Mouse (Mus musculus) splenic B cell, adult 2 months (primary cell): ENCODE measurements around the gene Actr5.
A peak's percentile ranks its signal among the peaks of the same experiment; 100 is the strongest.

Experiments used
- DNase-seq: peaks from one replicate; pipeline ENCODE4 v3.0.0-alpha.2; 2011; ENCODE audit warnings: low read depth, low spot score
- H3K27me3 ChIP-seq: 2 replicates; pipeline ENCODE4 v1.6.1; 2012; ENCODE audit warnings: mild to moderate bottlenecking, low read length, moderate library complexity, mixed read lengths; ENCODE audit not compliant: control insufficient read depth, poor library complexity, insufficient read depth, severe bottlenecking
- H3K36me3 ChIP-seq: 2 replicates; pipeline ENCODE4 v1.6.1; 2012; ENCODE audit warnings: mild to moderate bottlenecking, low read length, moderate library complexity, mixed read lengths; ENCODE audit not compliant: control insufficient read depth, poor library complexity, insufficient read depth, severe bottlenecking

The Actr5 gene

GRCm38 (mm10) chr2:158624718-158625222 is at the start of gene Actr5:
Actr5 (plus strand) TSS chr2:158624888.
- DNase-seq = peak; percentile 97
- Histone ChIP-seq H3K36me3 (peaks cover 8% of the 10 kb centered on the region), H3K27me3 (no peaks in the 10 kb centered on the region)

- no peak for DNase-seq
- no peaks in the 10 kb centered on the region for H3K36me3 ChIP-seq
- no peaks in the 10 kb centered on the region for H3K27me3 ChIP-seq
Measured at GRCm38 (mm10) chr2:158579979-158580378, 44.7 kb upstream of the Actr5 start.

GRCm38 (mm10) chr2:158584621-158585358 is 39.9 kb upstream of the Actr5 start:
- no peaks in the 10 kb centered on the region for H3K36me3 ChIP-seq
- no peak for DNase-seq
- H3K27me3 ChIP-seq = no peaks in the 10 kb centered on the region

GRCm38 (mm10) chr2:158588524-158589271 is 36.0 kb upstream of the Actr5 start:
- DNase-seq = no peak
- H3K27me3 ChIP-seq = no peaks in the 10 kb centered on the region
- H3K36me3 ChIP-seq = no peaks in the 10 kb centered on the region

- Histone ChIP-seq H3K36me3 (no peaks in the 10 kb centered on the region), H3K27me3 (no peaks in the 10 kb centered on the region)
- DNase-seq = no peak
Measured at GRCm38 (mm10) chr2:158590495-158590894, 34.2 kb upstream of the Actr5 start.

GRCm38 (mm10) chr2:158591286-158591685 is 33.4 kb upstream of the Actr5 start:
- no peaks in the 10 kb centered on the region for H3K27me3 ChIP-seq
- no peak for DNase-seq
- no peaks in the 10 kb centered on the region for H3K36me3 ChIP-seq

GRCm38 (mm10) chr2:158593371-158593770 is 31.3 kb upstream of the Actr5 start:
- Histone ChIP-seq H3K36me3 (no peaks in the 10 kb centered on the region), H3K27me3 (no peaks in the 10 kb centered on the region)
- DNase-seq = no peak

GRCm38 (mm10) chr2:158595103-158595502 is 29.6 kb upstream of the Actr5 start:
- no peak for DNase-seq

GRCm38 (mm10) chr2:158595577-158595976 is 29.1 kb upstream of the Actr5 start:
- no peak for DNase-seq
- H3K36me3 ChIP-seq = no peaks in the 10 kb centered on the region

More at GRCm38 (mm10) chr2:158595103-158595502, 29.6 kb upstream of the Actr5 start:
- Histone ChIP-seq H3K27me3 (no peaks in the 10 kb centered on the region), H3K36me3 (no peaks in the 10 kb centered on the region)

GRCm38 (mm10) chr2:158596803-158597202 is 27.9 kb upstream of the Actr5 start:
- no peak for DNase-seq
- Histone ChIP-seq H3K36me3 (no peaks in the 10 kb centered on the region), H3K27me3 (no peaks in the 10 kb centered on the region)

More at GRCm38 (mm10) chr2:158595577-158595976, 29.1 kb upstream of the Actr5 start:
- H3K27me3 ChIP-seq = no peaks in the 10 kb centered on the region

- DNase-seq = no peak
- Histone ChIP-seq H3K36me3 (no peaks in the 10 kb centered on the region), H3K27me3 (no peaks in the 10 kb centered on the region)
Measured at GRCm38 (mm10) chr2:158600517-158600916, 24.2 kb upstream of the Actr5 start.

GRCm38 (mm10) chr2:158601326-158601725 is 23.4 kb upstream of the Actr5 start:
- no peaks in the 10 kb centered on the region for H3K27me3 ChIP-seq
- DNase-seq = no peak
- no peaks in the 10 kb centered on the region for H3K36me3 ChIP-seq

- H3K36me3 ChIP-seq = no peaks in the 10 kb centered on the region
- no peak for DNase-seq
- H3K27me3 ChIP-seq = no peaks in the 10 kb centered on the region; the same call in 1 of the 2 replicates
Measured at GRCm38 (mm10) chr2:158602663-158603062, 22.0 kb upstream of the Actr5 start.

GRCm38 (mm10) chr2:158606511-158606964 is 18.1 kb upstream of the Actr5 start:
- Histone ChIP-seq H3K27me3 (no peaks in the 10 kb centered on the region; the same call in 1 of the 2 replicates), H3K36me3 (no peaks in the 10 kb centered on the region)
- DNase-seq = no peak

- DNase-seq = peak; percentile 12
Measured at GRCm38 (mm10) chr2:158609681-158610080, 15.0 kb upstream of the Actr5 start.

More at GRCm38 (mm10) chr2:158609681-158610080, 15.0 kb upstream of the Actr5 start:
- no peaks in the 10 kb centered on the region for H3K36me3 ChIP-seq
- H3K27me3 ChIP-seq = no peaks in the 10 kb centered on the region; the same call in 1 of the 2 replicates
